Comparison of ENCODE assay signal across 9 mouse cellular contexts in the genomic region with DNA sequence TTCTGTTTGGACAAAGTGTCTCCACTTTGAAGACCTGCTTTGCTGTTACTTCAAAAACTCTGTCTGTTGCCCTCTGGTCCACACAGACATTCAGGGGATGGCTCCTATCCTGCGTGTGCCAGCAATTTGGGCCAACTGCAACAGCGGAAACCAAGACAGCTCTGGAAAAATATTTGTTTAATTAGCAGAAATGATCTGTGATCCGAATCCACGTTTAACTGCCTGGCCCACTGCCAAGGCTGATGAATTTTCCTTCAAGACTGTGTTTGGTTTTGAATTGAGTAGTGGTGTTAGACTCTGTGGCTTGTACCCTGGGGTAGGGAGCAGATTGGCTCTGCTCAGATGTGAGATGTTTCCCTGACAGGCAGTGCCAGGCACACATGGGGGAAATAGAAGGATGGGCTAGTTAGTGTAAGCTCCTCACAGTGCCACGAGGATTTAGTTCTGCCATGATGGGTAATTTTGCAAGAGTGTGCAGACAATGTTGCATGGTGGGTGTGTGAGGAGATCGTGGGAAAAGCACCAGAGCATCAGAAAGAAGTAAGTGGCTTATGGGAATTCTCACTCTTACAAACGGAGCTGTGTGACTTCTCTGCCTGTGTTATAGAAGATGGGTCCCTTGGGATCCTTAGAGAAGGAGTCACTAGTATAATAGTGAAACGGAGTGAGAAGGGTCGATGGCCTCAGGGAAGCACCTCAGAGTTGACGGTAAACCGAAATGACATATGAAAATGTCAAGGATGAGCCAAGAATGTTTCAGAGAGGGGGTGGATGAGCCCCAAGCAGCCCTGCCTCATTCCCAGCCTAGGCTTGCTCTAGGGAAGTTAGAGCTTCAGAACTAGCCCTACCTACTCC. TPM values are rescaled to one million over a fixed set of nuclear protein-coding genes. Genes with fewer than 3 reads are reported as not detected.
DNase-seq lines count a peak whose midpoint lies in the region; ATAC-seq and TF ChIP-seq lines count a peak whose summit lies in the region.
"Had no signal": no experiment of that assay in that cellular context is flagged by ENCODE, and none has a peak within 500 bp of the region (broad histone marks: within the 10 kb centered on the region; RNA-seq: fewer than 3 reads in every experiment).

No protein-coding gene starts in this region.

- no peaks in the 10 kb centered on the region for H3K27me3 ChIP-seq in forebrain, embryonic 13.5 days
- no peaks in the 10 kb centered on the region for H3K27me3 ChIP-seq in forebrain, embryonic 12.5 days
- no peaks in the 10 kb centered on the region for H3K27me3 ChIP-seq in kidney, adult 2 months (replicated peaks; ENCODE audit: control insufficient read depth, insufficient read depth, low read length)

- peak; percentile 85 for ATAC-seq in forebrain, embryonic 13.5 days
- no peak for ATAC-seq in forebrain, embryonic 12.5 days (ENCODE audit: low FRiP score)
- ATAC-seq in megakaryocyte-erythroid progenitor cell, adult 5-6 weeks (replicated peaks; ENCODE audit: low FRiP score, low TSS enrichment, poor library complexity, severe bottlenecking), result no peak

- no peaks in the 10 kb centered on the region for H3K9me3 ChIP-seq in forebrain, embryonic 13.5 days (replicated peaks)
- no peaks in the 10 kb centered on the region for H3K9me3 ChIP-seq in forebrain, embryonic 12.5 days

- peak; percentile 17 for DNase-seq in ovary, postnatal 14 days (ENCODE audit: low spot score)
- DNase-seq in ovary, postnatal 36 days (ENCODE audit: low spot score), result no peak
- DNase-seq in kidney, adult 2 months, result peak; percentile 88
- peak; percentile 89 for DNase-seq in lung, postnatal 10 days
- DNase-seq in thymus, postnatal 14 days, result no peak

- H3K27ac ChIP-seq in forebrain, embryonic 13.5 days, result no peak overlapping the region
- no peak overlapping the region for H3K27ac ChIP-seq in forebrain, embryonic 12.5 days
- peak overlapping the region; percentile 51; the same call in 1 of the 2 replicates for H3K27ac ChIP-seq in kidney, adult 2 months (ENCODE audit: insufficient read depth, low read depth, low read length)

- no peaks in the 10 kb centered on the region for H3K36me3 ChIP-seq in forebrain, embryonic 13.5 days (ENCODE audit: poor library complexity, severe bottlenecking)
- no peaks in the 10 kb centered on the region for H3K36me3 ChIP-seq in forebrain, embryonic 12.5 days (replicated peaks)
- no peaks in the 10 kb centered on the region for H3K36me3 ChIP-seq in kidney, adult 2 months (ENCODE audit: control insufficient read depth, insufficient read depth, low read length)

- no peak for TF ChIP-seq POLR2A in kidney, adult 2 months (IDR thresholded peaks at IDR 0.05; ENCODE audit: low read depth, low read length)

- peaks cover 10% of the 10 kb centered on the region for H3K4me1 ChIP-seq in forebrain, embryonic 13.5 days
- H3K4me1 ChIP-seq in forebrain, embryonic 12.5 days, result no peaks in the 10 kb centered on the region
- H3K4me1 ChIP-seq in kidney, adult 2 months (ENCODE audit: control insufficient read depth, insufficient read depth, low read length), result peaks cover 12% of the 10 kb centered on the region

- no peak overlapping the region for H3K9ac ChIP-seq in forebrain, embryonic 13.5 days
- H3K9ac ChIP-seq in forebrain, embryonic 12.5 days, result no peak overlapping the region

- no peak for TF ChIP-seq CTCF in kidney, adult 2 months (conservative IDR thresholded peaks at IDR 0.05; ENCODE audit: insufficient read depth, insufficient read length, low read depth, low read length)

- WGBS in forebrain, embryonic 13.5 days, result 76% methylated on average over 11 of the region's 11 CpGs
- WGBS in forebrain, embryonic 12.5 days, result 84% methylated on average over 11 of the region's 11 CpGs
- 46% methylated on average over 11 of the region's 11 CpGs for WGBS in kidney, adult 2 months

- H3K4me2 ChIP-seq in forebrain, embryonic 13.5 days, result no peak overlapping the region
- H3K4me2 ChIP-seq in forebrain, embryonic 12.5 days, result no peak overlapping the region

- H3K4me3 ChIP-seq in forebrain, embryonic 13.5 days, result no peak overlapping the region
- H3K4me3 ChIP-seq in forebrain, embryonic 12.5 days (replicated peaks), result no peak overlapping the region
- no peak overlapping the region for H3K4me3 ChIP-seq in kidney, adult 2 months (ENCODE audit: insufficient read depth, low read depth, low read length)

RNA-seq across cellular contexts. Expression of gene Calml3, which starts 33.7 kb away (rescaled TPM):
- not detected in 2 replicates for polyA plus RNA-seq in forebrain, embryonic 13.5 days (2015; fragmentation: Nextera tagmentation; extraction: Ambion mirVana)
- polyA plus RNA-seq in forebrain, embryonic 12.5 days (2016; fragmentation: Nextera tagmentation; extraction: Ambion mirVana), result not detected in 2 replicates
- 1.7 and 2.5 TPM in 2 replicates for polyA plus RNA-seq in kidney, adult 2 months (2012; rRNA removed)
- total RNA-seq in megakaryocyte-erythroid progenitor cell, adult 5-6 weeks (2014; fragmentation: Nextera tagmentation), result not detected in 2 replicates
- not detected in 2 replicates for total RNA-seq in megakaryocyte-erythroid progenitor cell, adult 5-6 weeks (2017)
- total RNA-seq: layer of hippocampus, postnatal 25 days had no signal

Comparison
In these comparisons a context has a peak if more than half of its experiments do, and no peak if none do; other contexts are left out.
1. DNase-seq: peak in ovary, postnatal 14 days (single experiment), kidney, adult 2 months (single experiment) and lung, postnatal 10 days (single experiment); none in ovary, postnatal 36 days (single experiment) and thymus, postnatal 14 days (single experiment).